Mouse (Mus musculus) NIH3T3 (cell line): Measurements from ENCODE around the gene Hace1.

Source experiments
- DNase-seq: peaks from one replicate; pipeline ENCODE4 v3.0.0-alpha.2; 2012; ENCODE audit warnings: low read depth

The Hace1 gene

DNA sequence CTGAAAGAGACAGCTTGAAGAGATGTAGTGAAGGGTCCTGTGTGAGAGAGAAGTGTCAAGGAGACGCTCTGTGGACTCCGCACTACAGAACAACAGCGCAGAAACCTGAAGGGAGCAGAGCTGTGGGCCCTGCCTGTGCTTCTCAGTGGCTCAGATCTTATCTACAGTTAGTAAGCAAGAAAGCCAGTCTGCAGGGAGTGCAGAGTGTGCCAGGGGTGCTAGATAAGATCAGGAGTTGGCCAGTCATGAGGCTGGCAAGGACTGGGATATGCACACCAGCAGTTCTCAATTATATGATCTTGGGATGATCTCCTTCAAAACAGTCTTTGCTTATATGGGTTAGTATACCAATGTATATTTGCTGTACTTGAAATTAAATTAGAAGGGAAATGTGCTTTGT lies 121.3 kb downstream of the Hace1 start:
- peak; percentile 50 for DNase-seq

GRCm38 (mm10) chr10:45706849-45707248 lies 129.2 kb downstream of the Hace1 start:
- DNase-seq = no peak

GRCm38 (mm10) chr10:45710848-45711247 lies 133.2 kb downstream of the Hace1 start:
- DNase-seq = no peak

DNA sequence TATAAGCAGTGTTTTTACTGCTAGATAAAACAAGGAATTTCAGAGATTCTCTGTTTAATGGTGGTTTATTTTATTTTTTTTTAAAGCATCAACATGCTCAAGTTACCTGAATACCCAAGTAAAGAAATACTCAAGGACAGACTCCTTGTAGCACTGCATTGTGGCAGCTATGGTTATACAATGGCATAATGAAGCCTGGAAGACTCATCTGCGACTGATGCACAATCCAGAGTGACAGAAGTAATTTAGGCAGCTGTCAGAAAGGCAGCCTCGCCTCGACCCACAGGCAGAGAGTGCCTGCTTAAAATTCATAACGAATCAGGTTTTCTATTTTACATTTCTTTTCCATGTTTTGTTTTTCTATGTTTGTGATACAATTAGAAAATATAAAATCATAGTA lies 133.7 kb downstream of the Hace1 start:
- no peak for DNase-seq
